Mouse (Mus musculus): Measurements from ENCODE around the gene Dcst2.

Gene Dcst2

GRCm38 (mm10) chr3:89360237-89360636 is 1.5 kb upstream of the Dcst2 start:
- no peak for DNase-seq (ENCODE audit: low read depth, low spot score)

GRCm38 (mm10) chr3:89364631-89365030 is 2.9 kb downstream of the Dcst2 start:
- no peak for DNase-seq (ENCODE audit: low read depth, low spot score)

GRCm38 (mm10) chr3:89365153-89365485 is 3.3 kb downstream of the Dcst2 start, which contains the start of gene Dcst1:
Dcst1 (minus strand) TSS chr3:89365253.
- DNase-seq (ENCODE audit: low read depth, low spot score), result no peak

DNA sequence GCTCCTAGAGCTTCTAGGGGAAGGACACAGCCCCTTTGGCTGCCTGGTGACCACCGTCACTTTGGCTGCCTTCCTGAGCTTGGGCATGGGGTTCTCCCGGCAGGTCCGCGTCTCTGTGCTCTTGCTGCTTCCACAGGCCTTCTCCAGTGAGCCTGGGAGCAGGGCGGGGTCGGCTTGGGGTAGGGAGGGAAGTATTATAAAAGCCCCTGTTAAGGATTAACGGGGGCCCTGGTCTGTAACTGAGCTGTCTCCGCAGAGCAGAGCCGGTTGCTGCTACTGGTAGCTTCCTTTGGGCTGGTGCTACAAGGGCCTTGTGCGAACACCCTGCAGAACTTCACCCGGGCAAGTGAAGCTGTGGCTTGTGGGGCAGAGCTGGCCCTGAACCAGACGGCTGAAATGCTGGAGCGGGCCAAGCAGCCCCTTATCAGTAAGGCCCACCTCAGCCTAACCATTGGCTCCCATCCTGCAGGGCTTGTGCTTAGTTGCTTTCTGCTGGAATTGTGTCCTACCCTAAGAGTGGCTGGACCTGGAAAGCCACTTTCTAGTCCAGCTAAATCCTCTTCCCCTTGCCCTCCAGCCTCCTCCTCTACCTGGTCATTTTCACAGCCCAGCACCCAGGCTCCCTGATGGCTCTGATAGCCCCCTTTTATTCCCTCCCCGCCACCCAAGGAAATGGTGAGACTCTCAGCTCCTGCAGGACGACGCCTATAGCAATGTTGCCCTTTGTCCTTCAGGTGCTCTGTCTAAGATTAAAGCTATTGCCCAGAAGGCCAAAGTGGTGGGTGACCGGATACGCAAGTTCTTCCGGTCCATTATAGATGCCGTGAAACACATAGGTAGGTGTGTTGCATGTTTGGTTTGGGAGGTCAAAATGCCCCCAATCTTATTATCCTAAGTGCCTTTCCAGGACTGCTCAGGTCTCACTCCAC is 4.0 kb downstream of the Dcst2 start:
- no peak for DNase-seq (ENCODE audit: low read depth, low spot score)

- no peak for DNase-seq (ENCODE audit: low read depth, low spot score)
These were observed 5.6 kb downstream of the Dcst2 start for GRCm38 (mm10) chr3:89367338-89367737.

DNA sequence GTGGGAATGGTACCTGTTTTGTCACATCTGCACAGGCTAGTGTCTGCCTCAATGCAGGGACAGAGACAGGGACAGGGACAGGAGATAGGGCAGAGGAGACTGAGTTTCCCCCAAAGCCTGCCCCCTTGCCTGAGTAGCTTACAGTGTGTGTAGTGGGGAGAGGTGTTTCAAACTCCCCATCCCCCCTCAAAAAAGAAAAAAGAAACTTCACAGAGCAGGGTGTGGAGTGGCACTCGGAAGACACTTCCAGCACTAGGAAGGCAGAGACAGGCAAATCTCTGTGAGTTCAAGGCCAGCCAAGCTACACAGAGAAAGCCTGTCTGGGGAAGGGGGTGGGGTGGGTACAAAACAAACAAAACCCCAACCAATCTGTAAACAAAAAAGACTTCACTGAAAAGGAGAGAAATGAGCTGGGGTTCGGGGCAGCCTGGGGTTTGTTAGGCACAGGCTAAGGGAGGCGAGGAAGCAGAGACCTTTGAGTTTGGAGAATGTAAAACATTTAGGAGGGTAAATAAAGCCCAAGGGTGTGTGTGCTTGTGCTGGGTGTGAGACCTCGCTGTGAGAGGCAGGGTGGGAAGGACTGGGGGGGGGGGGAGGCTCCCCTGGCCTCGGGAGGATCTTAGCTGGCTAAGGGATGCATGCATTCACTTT is 11.9 kb downstream of the Dcst2 start:
- no peak for DNase-seq (ENCODE audit: low read depth, low spot score)

- no peak for DNase-seq (ENCODE audit: low read depth, low spot score)
These were observed 16.1 kb downstream of the Dcst2 start for GRCm38 (mm10) chr3:89377831-89378230.

- DNase-seq (ENCODE audit: low read depth, low spot score), result peak; percentile 71
These were observed 16.8 kb downstream of the Dcst2 start for GRCm38 (mm10) chr3:89378394-89379067.

DNA sequence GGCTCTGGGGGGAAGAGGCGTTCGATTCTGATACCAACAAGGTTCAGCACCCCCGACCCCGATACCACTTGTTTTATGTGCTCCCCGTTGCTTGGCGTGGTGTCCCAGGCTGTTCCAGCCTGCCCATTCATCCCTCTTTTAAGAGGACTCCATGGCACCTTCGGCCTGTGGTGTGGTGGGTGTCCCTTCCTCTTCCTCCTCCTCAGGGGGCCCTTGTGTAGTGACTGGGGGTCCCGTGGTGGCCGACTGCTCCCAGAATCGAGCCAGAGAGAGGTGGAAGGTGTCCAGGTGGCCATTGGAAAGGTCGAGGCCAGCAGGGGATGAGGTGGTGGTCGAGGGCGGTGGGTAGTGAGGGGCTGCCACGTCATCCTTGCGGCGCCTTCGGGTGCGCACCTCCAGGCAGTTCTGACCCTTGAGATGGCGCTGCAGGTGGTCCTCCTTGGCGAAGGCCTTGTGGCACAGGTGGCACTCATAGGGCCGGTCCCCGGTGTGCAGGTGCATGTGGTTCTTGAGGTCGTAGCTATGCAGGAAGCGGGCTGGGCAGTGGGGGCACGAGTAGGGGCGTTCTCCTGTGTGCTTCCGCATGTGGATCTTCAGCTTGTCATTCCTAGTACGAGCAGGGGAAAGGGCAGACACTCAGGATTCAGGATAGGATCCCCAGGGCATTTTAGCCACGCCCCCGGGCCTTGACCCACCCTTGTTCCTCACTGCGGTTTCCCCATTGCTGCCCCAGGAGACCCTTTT is 17.8 kb downstream of the Dcst2 start:
- DNase-seq (ENCODE audit: low read depth, low spot score), result no peak

DNA sequence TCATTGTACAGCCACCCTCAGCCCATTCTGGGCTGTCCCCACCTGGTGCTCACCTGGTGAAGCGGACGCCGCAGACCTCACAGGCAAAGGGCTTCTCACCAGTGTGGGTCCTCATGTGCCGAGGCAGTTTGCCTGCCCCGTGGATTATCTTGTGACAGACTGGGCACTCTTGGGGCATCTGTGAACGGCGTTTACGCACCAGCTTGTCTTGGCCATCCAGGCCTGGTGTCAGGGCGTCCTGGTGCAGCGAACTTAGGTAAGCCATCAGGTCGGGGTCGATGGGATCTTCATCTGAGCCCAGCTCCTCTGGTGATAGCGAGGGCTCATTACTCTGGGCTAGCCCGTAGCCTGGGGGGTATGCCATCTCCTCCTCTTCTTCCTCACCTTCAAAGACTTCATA is 18.5 kb downstream of the Dcst2 start:
- no peak for DNase-seq (ENCODE audit: low read depth, low spot score)

DNA sequence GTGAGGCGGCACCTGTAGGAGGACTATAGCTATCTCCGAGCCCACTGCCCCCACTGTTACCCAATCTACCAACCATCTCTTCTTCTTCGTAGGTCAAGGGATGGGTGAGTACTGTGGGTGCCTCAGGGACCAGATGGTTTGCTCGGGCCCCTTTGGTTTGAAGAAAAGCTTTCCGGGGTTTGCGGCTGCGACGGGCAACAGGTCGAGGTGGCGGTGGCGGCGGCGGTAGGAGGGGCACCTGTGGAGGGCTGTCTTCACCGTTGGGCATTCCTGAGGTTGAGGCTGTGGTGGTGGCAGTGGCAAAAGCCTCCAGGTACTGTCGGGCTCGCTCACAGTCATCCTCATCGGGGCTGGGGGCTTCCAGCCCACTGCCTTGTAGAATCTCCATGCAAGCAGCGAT is 18.9 kb downstream of the Dcst2 start:
- no peak for DNase-seq (ENCODE audit: low read depth, low spot score)

- DNase-seq (ENCODE audit: low read depth, low spot score), result no peak
These were observed 19.5 kb downstream of the Dcst2 start for GRCm38 (mm10) chr3:89381233-89381632.

- DNase-seq (ENCODE audit: low read depth, low spot score), result no peak
These were observed 20.5 kb downstream of the Dcst2 start for GRCm38 (mm10) chr3:89382033-89382882.

DNA sequence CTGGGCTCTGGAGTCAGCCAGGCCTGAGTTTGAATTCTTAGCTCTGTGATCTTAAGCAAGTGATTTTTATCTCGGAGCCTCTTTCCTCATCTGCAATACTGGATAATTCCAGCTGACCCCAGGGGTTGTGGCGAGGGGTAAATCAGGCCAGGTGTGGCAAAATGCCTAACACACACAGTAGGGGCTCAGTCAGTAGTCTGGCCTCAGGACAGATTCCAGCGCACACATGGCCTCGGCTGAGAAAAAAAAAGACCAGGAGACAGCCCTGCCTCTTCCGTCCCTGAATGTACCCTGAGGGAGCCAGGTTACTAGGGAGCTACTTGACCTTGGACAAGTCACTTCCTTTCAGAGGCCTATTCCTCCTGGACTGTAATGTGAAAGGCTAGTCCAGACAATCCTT is 21.2 kb downstream of the Dcst2 start:
- no peak for DNase-seq (ENCODE audit: low read depth, low spot score)

DNA sequence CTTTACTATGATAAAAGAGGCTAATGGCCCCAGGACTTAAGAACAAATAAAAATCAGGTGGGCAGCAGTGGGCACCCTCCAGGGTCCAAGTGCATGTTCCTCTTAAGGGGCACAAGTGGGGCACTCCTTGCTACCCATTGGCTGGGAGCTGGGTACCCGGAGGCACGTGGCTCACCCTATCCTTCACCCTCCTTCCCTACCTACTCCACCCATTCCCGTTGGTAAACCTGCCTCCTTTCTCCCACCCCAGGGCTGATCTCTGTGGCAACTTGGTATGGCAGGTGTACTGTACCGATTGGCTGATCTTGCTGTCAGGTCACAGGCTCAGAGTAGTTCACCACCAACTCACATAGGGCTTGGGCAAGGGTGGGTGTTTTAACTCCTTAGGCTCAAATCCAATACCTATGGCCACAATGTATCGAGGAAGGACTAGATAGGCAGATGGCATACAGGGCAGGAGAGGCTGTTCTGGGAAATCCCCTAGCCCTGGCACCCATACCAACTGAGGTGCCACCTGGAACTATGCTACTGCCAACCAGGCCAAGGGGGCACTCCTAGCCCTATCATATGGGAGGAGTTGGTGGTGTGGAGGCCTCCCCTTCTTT is 22.0 kb downstream of the Dcst2 start:
- DNase-seq (ENCODE audit: low read depth, low spot score), result no peak

GRCm38 (mm10) chr3:89384331-89385076 is 22.7 kb downstream of the Dcst2 start:
- peak; percentile 66 for DNase-seq (ENCODE audit: low read depth, low spot score)

GRCm38 (mm10) chr3:89385451-89385850 is 23.7 kb downstream of the Dcst2 start:
- DNase-seq (ENCODE audit: low read depth, low spot score), result no peak

DNA sequence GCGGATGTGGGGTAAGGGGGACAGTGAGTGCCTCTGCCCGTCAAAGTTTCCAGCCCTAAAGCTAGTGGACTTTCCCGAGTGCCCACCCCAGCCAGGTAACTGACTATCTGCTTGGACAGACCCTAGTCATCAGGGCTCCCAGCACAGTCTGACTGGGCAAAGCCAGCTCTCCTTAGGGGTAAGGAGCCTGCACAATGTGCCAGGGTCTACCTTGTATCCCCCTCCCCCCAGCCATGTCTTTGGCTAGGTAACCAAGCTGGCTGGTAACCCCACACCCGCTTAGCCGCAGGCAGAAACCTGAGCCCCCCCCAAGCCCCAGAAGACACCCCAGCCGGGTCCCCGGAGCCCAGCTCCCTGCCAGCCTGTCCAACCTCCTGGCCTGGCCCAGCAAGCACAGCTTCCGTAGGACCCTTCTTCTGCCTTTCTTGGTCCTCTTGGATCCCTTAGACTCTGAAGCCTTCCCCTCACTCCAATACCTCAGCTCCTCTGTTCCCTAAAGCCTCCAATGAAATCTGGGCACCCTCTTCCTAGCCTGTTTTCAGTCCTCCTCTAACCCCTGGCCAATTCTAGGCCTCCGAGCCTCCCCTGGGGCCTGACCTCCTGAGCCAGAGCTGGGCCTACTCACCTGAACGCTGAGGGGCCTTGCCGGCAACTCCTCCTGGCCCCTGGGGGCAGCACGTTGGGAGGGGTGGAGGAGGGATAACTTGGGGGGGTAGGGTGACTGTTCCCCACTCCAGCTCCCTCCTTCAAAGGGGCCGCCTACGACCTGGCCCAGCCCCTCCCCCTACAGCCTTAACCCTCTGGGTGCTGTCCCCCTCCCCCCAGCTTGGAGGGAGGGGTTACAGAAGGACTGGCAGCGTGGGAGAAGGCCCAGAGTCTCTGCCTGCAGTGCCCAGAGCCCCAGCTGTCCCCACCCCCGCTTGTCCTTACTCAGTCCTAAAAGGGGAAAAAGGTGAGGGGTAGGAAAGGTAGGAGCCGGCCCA is 25.0 kb downstream of the Dcst2 start:
- no peak for DNase-seq (ENCODE audit: low read depth, low spot score)

Measured in retina, postnatal 7 days (tissue).